Comparison of ENCODE assay signal across 8 mouse cellular contexts in genomic region chr1:136466143-136466811, GRCm38 (mm10). TPM values are rescaled to one million over a fixed set of nuclear protein-coding genes. Genes with fewer than 3 reads are reported as not detected.
DNase-seq lines count a peak whose midpoint lies in the region; ATAC-seq and TF ChIP-seq lines count a peak whose summit lies in the region.

TSS of gene Kif14 (plus strand) at chr1:136466343.

- H3K27ac ChIP-seq in ES-Bruce4 (ENCODE audit: insufficient read depth, low read length) = no peak within 1 kb of the TSS
- H3K27ac ChIP-seq in forebrain, embryonic 13.5 days = no peak within 1 kb of the TSS
- H3K27ac ChIP-seq in neural tube, embryonic 15.5 days (replicated peaks) = no peak within 1 kb of the TSS

- 0 out of 2 replicates have a peak, but pooled peaks have one; percentile 7 for TF ChIP-seq EP300 in ES-Bruce4 (IDR thresholded peaks at IDR 0.05; ENCODE audit: insufficient read depth, low read depth, low read length)

- H3K4me3 ChIP-seq in ES-Bruce4 (ENCODE audit: low read depth, low read length) = peak within 1 kb of the TSS; percentile 76
- peak within 1 kb of the TSS; percentile 57 for H3K4me3 ChIP-seq in forebrain, embryonic 13.5 days
- H3K4me3 ChIP-seq in neural tube, embryonic 15.5 days (replicated peaks) = peak within 1 kb of the TSS; percentile 52

- peaks cover 24% of the 10 kb centered on the region for H3K36me3 ChIP-seq in ES-Bruce4 (ENCODE audit: control insufficient read depth, insufficient read depth, low read length, poor library complexity, severe bottlenecking)
- H3K36me3 ChIP-seq in forebrain, embryonic 13.5 days (ENCODE audit: poor library complexity, severe bottlenecking) = peaks cover 20% of the 10 kb centered on the region
- no peaks in the 10 kb centered on the region for H3K36me3 ChIP-seq in neural tube, embryonic 15.5 days

- peaks cover 4% of the 10 kb centered on the region for H3K4me1 ChIP-seq in ES-Bruce4 (ENCODE audit: control insufficient read depth, insufficient read depth, low read length)
- H3K4me1 ChIP-seq in forebrain, embryonic 13.5 days = peaks cover 25% of the 10 kb centered on the region
- peaks cover 9% of the 10 kb centered on the region for H3K4me1 ChIP-seq in neural tube, embryonic 15.5 days

- H3K27me3 ChIP-seq in ES-Bruce4 (ENCODE audit: control insufficient read depth, insufficient read depth, low read length, poor library complexity, severe bottlenecking) = no peaks in the 10 kb centered on the region
- H3K27me3 ChIP-seq in forebrain, embryonic 13.5 days = peaks cover under 1% of the 10 kb centered on the region; the same call in 1 of the 2 replicates
- no peaks in the 10 kb centered on the region for H3K27me3 ChIP-seq in neural tube, embryonic 15.5 days (replicated peaks)

- DNase-seq in heart, postnatal 14 days = peak; percentile 90 to 96
- DNase-seq in layer of hippocampus, adult 11-12 months (ENCODE audit: low spot score) = peak; percentile 92
- peak; percentile 95 to 97 for DNase-seq in lung, adult 18-20 months
- peak; percentile 97 for DNase-seq in testis, postnatal 14 days (ENCODE audit: low spot score)

- no peaks in the 10 kb centered on the region for H3K9me3 ChIP-seq in ES-Bruce4 (replicated peaks; ENCODE audit: control insufficient read depth, insufficient read depth, low read length, poor library complexity, severe bottlenecking)
- no peaks in the 10 kb centered on the region for H3K9me3 ChIP-seq in forebrain, embryonic 13.5 days (replicated peaks)
- H3K9me3 ChIP-seq in neural tube, embryonic 15.5 days (replicated peaks) = no peaks in the 10 kb centered on the region

- peak within 1 kb of the TSS; percentile 89 for H3K9ac ChIP-seq in ES-Bruce4 (ENCODE audit: low read depth, poor library complexity, severe bottlenecking)
- peak within 1 kb of the TSS; percentile 71 for H3K9ac ChIP-seq in forebrain, embryonic 13.5 days
- H3K9ac ChIP-seq in neural tube, embryonic 15.5 days (replicated peaks) = 0 out of 2 replicates have a peak within 1 kb of the TSS, but pooled peaks have one; percentile 37

- TF ChIP-seq CTCF in ES-Bruce4 (IDR thresholded peaks at IDR 0.05; ENCODE audit: low read depth, low read length) = no peak

- intact Hi-C loops in heart, postnatal 14 days (cut with DNase I) = no loop called here

- peak within 1 kb of the TSS; percentile 96 for H3K4me2 ChIP-seq in forebrain, embryonic 13.5 days
- peak within 1 kb of the TSS; percentile 93 for H3K4me2 ChIP-seq in neural tube, embryonic 15.5 days

- peak; percentile 48 for TF ChIP-seq POLR2A in ES-Bruce4 (IDR thresholded peaks at IDR 0.05; ENCODE audit: insufficient read depth, low read length)

- ATAC-seq in cerebellum, adult (ENCODE audit: insufficient number of reproducible peaks, low FRiP score, low TSS enrichment) = peak; percentile 98
- ATAC-seq in forebrain, embryonic 13.5 days = peak; percentile 99
- ATAC-seq in neural tube, embryonic 15.5 days (ENCODE audit: low FRiP score) = peak; percentile 96

- WGBS in forebrain, embryonic 13.5 days = under 1% methylated on average over 52 of the region's 52 CpGs
- WGBS in neural tube, embryonic 15.5 days = under 1% methylated on average over 52 of the region's 52 CpGs

RNA-seq across cellular contexts. Expression of gene Kif14, which starts in this region (rescaled TPM):
- polyA plus RNA-seq in ES-Bruce4 (2011; ENCODE audit: insufficient read depth, insufficient read length, low read depth, missing spikeins) = 32.0 and 37.1 TPM in 2 replicates
- polyA plus RNA-seq in forebrain, embryonic 13.5 days (2015; fragmentation: Nextera tagmentation; extraction: Ambion mirVana) = 5.6 and 6.0 TPM in 2 replicates
- total RNA-seq in heart, postnatal 14 days (2021) = 1 to 10 TPM in 1 of 2 experiments, under 1 TPM in 1; 0.81 to 1.2 TPM
- 0.27 and 1.6 TPM in 2 replicates for polyA plus RNA-seq in neural tube, embryonic 15.5 days (2015; fragmentation: Nextera tagmentation; extraction: Ambion mirVana)

Comparison
In these comparisons a context has a peak if more than half of its experiments do, and no peak if none do; other contexts are left out.
1. H3K9ac ChIP-seq: peak in every context shown above with its lines; median percentile 89 in ES-Bruce4; 71 in forebrain, embryonic 13.5 days; 37 in neural tube, embryonic 15.5 days.